Mouse (Mus musculus): ENCODE data around the gene Slc4a10. TPM values are rescaled to one million over a fixed set of nuclear protein-coding genes. Genes with fewer than 3 reads are reported as not detected.

Slc4a10 gene
- polyA plus RNA-seq (2012; rRNA removed): 1.1 and 1.4 TPM in 2 replicates

GRCm38 (mm10) chr2:62046421-62046845, at the start of gene Slc4a10:
Slc4a10 (plus strand) TSS chr2:62046462.

Other genes starting within 250 kb of the Slc4a10 start
- 7.9 and 10.5 TPM in 2 replicates for gene Tbr1, start 243.5 kb upstream of the Slc4a10 start, polyA plus RNA-seq (2012; rRNA removed)

Measured in central nervous system, embryonic 11.5 days (tissue).